Mouse (Mus musculus) heart, embryonic 11.5 days (tissue): ENCODE data around the gene Dvl2. TPM values are rescaled to one million over a fixed set of nuclear protein-coding genes. Genes with fewer than 3 reads are reported as not detected.
"Not testable (repeated sequence)": the region's sequence is repeated elsewhere in the genome, so short reads cannot be mapped to it uniquely, and the experiment has no call there.

ENCODE experiments used
- ATAC-seq: fragments of 200-750 bp; cut with Nextera tagmentation; replicated peaks from 2 replicates; pipeline ENCODE4 v1.8.0; 2017; ENCODE audit warnings: moderate library complexity; ENCODE audit not compliant: insufficient number of reproducible peaks, low FRiP score, low TSS enrichment
- H3K27ac ChIP-seq: fragments of 300-500 bp; sonication (generic); 2 replicates; pipeline ENCODE4 v1.5.1; 2014; ENCODE audit warnings: mild to moderate bottlenecking, low read depth, low read length
- H3K27me3 ChIP-seq: fragments of 300-500 bp; sonication (generic); 2 replicates; pipeline ENCODE4 v1.6.1; 2014; ENCODE audit warnings: mild to moderate bottlenecking, low read length, mixed read lengths; ENCODE audit not compliant: control insufficient read depth, insufficient read depth
- H3K36me3 ChIP-seq: fragments of 300-500 bp; sonication (generic); 2 replicates; pipeline ENCODE4 v1.6.1; 2014; ENCODE audit warnings: mild to moderate bottlenecking, low read length, moderate library complexity, mixed read lengths; ENCODE audit not compliant: control insufficient read depth, insufficient read depth
- H3K4me1 ChIP-seq: fragments of 300-500 bp; sonication (generic); 2 replicates; pipeline ENCODE4 v1.6.1; 2014; ENCODE audit warnings: low read length; ENCODE audit not compliant: control insufficient read depth, insufficient read depth
- H3K4me2 ChIP-seq: fragments of 300-500 bp; sonication (generic); 2 replicates; pipeline ENCODE4 v1.6.1; 2014; ENCODE audit warnings: mild to moderate bottlenecking, moderate library complexity
- H3K4me3 ChIP-seq: fragments of 300-500 bp; sonication (generic); 2 replicates; pipeline ENCODE4 v1.5.1; 2014; ENCODE audit warnings: low read depth, low read length
- H3K9ac ChIP-seq: fragments of 300-500 bp; sonication (generic); 2 replicates; pipeline ENCODE4 v1.6.1; 2014; ENCODE audit warnings: mild to moderate bottlenecking, low read depth, low read length, moderate library complexity
- H3K9me3 ChIP-seq: fragments of 300-500 bp; sonication (generic); replicated peaks from 2 replicates; pipeline ENCODE4 v1.6.1; 2016; ENCODE audit warnings: low read length; ENCODE audit not compliant: control insufficient read depth
- WGBS: fragments of 180-500 bp; shearing (Covaris S2); extraction: QIAGEN DNeasy Blood & Tissue Kit; methylation state at CpG from one replicate; pipeline ENCODE4 v1.1.7; 2014; ENCODE audit not compliant: insufficient replicate concordance; 5-methylcytosine and 5-hydroxymethylcytosine counted together
- polyA plus RNA-seq: library from polyadenylated mRNA; unstranded; fragments of >200 nt; fragmentation: Nextera tagmentation; extraction: Ambion mirVana; gene quantifications from 2 replicates; pipeline ENCODE4 v1.2.1, GENCODE M21; 2014

Dvl2 gene
- 18.6 and 18.9 TPM in 2 replicates for polyA plus RNA-seq

DNA sequence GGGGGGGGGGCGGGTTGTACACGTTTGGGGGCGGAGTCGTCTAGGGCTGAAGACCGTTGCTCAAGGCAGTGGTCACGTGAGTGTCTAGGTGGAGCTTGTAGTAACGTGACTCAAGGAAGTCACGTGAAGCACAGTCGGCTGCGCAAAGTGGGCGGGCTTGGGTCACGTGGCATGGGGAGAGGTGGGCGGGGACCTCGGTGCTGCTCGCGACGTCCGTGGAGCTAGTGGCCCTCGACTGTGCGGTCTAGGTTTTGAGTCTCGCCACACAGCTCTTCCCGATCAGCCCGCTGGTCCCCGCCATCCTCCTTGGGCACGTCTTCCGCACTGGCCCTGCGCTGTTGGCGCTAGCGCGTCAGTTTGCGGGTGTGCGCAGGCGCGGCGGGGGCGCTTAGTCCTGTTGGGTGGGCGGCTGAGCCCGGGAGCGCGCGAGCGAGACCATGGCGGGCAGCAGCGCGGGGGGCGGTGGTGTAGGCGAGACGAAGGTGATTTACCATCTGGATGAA, at the start of gene Dvl2:
Dvl2 (plus strand) TSS at position 200 of the 503 bp plus-strand sequence.
- Histone ChIP-seq H3K9me3 (no peaks in the 10 kb centered on the region), H3K27me3 (no peaks in the 10 kb centered on the region), H3K9ac (peak within 1 kb of the TSS; percentile 84), H3K27ac (peak within 1 kb of the TSS; percentile 91), H3K36me3 (peaks cover 16% of the 10 kb centered on the region), H3K4me1 (peaks cover 26% of the 10 kb centered on the region), H3K4me2 (peak within 1 kb of the TSS; percentile 80), H3K4me3 (peak within 1 kb of the TSS; percentile 77)
- under 1% methylated on average over 48 of the region's 48 CpGs for WGBS
- peak; percentile 70 for ATAC-seq

GRCm38 (mm10) chr11:69950807-69951459, 49.5 kb upstream of the Dvl2 start:
- Histone ChIP-seq H3K27ac (no peak overlapping the region), H3K9me3 (no peaks in the 10 kb centered on the region), H3K4me2 (no peak overlapping the region), H3K27me3 (no peaks in the 10 kb centered on the region), H3K4me3 (no peak overlapping the region), H3K36me3 (no peaks in the 10 kb centered on the region), H3K9ac (no peak overlapping the region), H3K4me1 (peaks cover 13% of the 10 kb centered on the region; the same call in 1 of the 2 replicates)
- no peak for ATAC-seq
- 41% methylated on average over 4 of the region's 4 CpGs for WGBS

DNA sequence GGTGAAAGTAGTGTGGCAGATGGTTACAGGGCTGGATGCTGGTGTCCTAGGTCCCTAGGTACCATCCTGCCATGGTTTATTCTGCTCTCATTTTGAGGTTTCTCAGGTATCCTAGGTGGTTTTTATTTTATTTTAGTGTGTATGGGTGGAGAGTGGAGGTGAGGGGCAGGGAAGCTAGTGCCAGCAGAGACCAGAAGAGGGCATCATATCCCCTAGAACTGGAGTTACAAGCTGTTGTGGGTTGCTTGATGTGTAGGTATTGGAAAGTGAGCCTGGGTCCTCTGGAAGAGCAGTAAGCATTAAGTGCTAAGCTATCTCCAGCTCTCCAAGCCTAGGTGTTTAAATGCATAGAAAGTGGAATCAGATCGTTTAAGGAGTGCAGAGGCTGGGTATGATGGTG, 48.1 kb upstream of the Dvl2 start:
- Histone ChIP-seq H3K4me1 (peaks cover 7% of the 10 kb centered on the region; the same call in 1 of the 2 replicates), H3K4me2 (no peak overlapping the region), H3K4me3 (no peak overlapping the region), H3K36me3 (no peaks in the 10 kb centered on the region), H3K9ac (no peak overlapping the region), H3K27ac (no peak overlapping the region), H3K27me3 (no peaks in the 10 kb centered on the region), H3K9me3 (no peaks in the 10 kb centered on the region)
- WGBS = 47% methylated on average over 1 of the region's 1 CpGs
- ATAC-seq = no peak

GRCm38 (mm10) chr11:69953267-69953915, 47.0 kb upstream of the Dvl2 start:
- WGBS = 40% methylated on average over 11 of the region's 11 CpGs
- no peak overlapping the region for H3K9ac ChIP-seq
- no peaks in the 10 kb centered on the region for H3K9me3 ChIP-seq
- 0 out of 2 replicates have a peak, but pooled peaks cover 3% of the 10 kb centered on the region for H3K27me3 ChIP-seq
- peaks cover 4% of the 10 kb centered on the region; the same call in 1 of the 2 replicates for H3K4me1 ChIP-seq
- H3K36me3 ChIP-seq = no peaks in the 10 kb centered on the region
- H3K27ac ChIP-seq = no peak overlapping the region
- no peak overlapping the region for H3K4me2 ChIP-seq
- ATAC-seq = no peak
- no peak overlapping the region for H3K4me3 ChIP-seq

DNA sequence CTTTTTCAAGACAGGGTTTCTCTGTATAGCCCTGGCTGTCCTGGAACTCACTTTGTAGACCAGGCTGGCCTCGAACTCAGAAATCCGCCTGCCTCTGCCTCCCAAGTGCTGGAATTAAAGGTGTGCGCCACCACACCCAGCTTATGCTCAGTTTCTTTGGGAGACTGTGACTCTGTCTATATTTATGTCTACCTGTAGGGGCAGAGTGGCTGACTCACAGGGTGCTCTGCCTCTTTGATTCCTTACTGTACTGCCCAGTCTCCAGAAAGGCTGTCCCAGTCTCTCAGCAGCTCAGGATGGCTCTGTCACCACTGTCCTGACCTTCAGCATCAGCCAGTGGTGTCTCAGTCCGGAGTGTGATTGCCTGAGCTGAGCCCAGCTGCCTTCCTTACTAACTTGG, 44.8 kb upstream of the Dvl2 start:
- H3K27ac ChIP-seq, H3K4me3 ChIP-seq: not testable (repeated sequence)
- 79% methylated on average over 4 of the region's 4 CpGs for WGBS

DNA sequence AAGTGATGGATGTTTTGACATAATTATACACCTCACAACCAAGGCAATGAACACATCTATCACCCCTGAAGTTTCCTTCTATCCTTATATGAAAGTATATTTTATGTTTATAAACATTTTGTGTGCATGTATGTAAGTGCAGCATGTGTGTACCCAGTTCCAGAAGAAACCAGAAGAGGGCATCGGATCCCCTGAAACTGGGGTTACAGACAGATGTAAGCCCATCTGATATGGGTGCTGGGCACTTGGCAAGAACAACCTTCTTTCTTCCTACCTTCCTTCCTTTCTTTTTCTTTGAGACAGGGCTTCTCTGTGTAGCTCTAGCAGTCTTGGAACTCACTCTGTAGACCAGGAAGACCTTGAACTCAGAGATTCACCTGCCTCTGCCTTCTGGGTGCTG, 44.2 kb upstream of the Dvl2 start:
- H3K36me3 ChIP-seq = no peaks in the 10 kb centered on the region
- no peaks in the 10 kb centered on the region for H3K4me1 ChIP-seq
- no peak overlapping the region for H3K9ac ChIP-seq
- no peak for ATAC-seq
- no peaks in the 10 kb centered on the region for H3K9me3 ChIP-seq
- no peak overlapping the region for H3K4me3 ChIP-seq
- peaks cover 11% of the 10 kb centered on the region for H3K27me3 ChIP-seq
- WGBS = 64% methylated on average over 1 of the region's 1 CpGs
- H3K27ac ChIP-seq = no peak overlapping the region
- H3K4me2 ChIP-seq = no peak overlapping the region

More for the DNA sequence above, 44.8 kb upstream of the Dvl2 start:
- not testable (repeated sequence) for H3K4me1 ChIP-seq, H3K9ac ChIP-seq, H3K36me3 ChIP-seq, H3K4me2 ChIP-seq, ATAC-seq, H3K9me3 ChIP-seq
- H3K27me3 ChIP-seq = peaks cover 11% of the 10 kb centered on the region

DNA sequence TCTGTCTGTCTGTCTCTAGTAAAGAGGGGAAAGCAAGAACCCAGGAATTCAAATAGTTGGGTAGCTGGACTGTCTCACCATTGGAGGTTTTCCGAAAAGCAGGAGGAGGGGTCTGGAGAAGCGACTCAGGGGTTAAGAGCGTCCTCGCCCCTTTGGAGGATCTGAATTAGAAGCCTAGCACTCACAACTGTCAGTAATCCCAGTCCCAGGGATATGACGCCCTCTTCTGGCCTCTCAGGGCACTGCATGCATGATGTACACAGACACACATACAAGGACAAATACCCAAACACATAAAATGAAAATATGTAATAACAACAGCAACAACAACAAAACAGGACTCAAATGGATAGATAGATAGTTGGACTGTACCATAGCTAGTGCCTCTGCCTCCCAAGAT, 39.8 kb upstream of the Dvl2 start:
- 24% methylated on average over 5 of the region's 5 CpGs for WGBS
- H3K27me3 ChIP-seq = peaks cover 51% of the 10 kb centered on the region

GRCm38 (mm10) chr11:69961841-69962240, 38.6 kb upstream of the Dvl2 start:
- H3K4me3 ChIP-seq = no peak overlapping the region
- peaks cover 9% of the 10 kb centered on the region for H3K4me1 ChIP-seq
- H3K9me3 ChIP-seq = no peaks in the 10 kb centered on the region
- 36% methylated on average over 5 of the region's 5 CpGs for WGBS
- no peak for ATAC-seq
- H3K27me3 ChIP-seq = peaks cover 63% of the 10 kb centered on the region
- no peaks in the 10 kb centered on the region for H3K36me3 ChIP-seq
- H3K4me2 ChIP-seq = no peak overlapping the region
- no peak overlapping the region for H3K27ac ChIP-seq
- no peak overlapping the region for H3K9ac ChIP-seq

More for the DNA sequence above, 39.8 kb upstream of the Dvl2 start:
- no peaks in the 10 kb centered on the region for H3K36me3 ChIP-seq
- no peak overlapping the region for H3K4me3 ChIP-seq
- no peak overlapping the region for H3K9ac ChIP-seq
- no peaks in the 10 kb centered on the region for H3K9me3 ChIP-seq
- H3K27ac ChIP-seq = no peak overlapping the region
- no peak overlapping the region for H3K4me2 ChIP-seq
- H3K4me1 ChIP-seq = no peaks in the 10 kb centered on the region
- ATAC-seq = no peak
